In genomic region chr10:116828099-116828498, GRCm38 (mm10) we compare ENCODE assay signal across 11 mouse cellular contexts.
DNase-seq lines count a peak whose midpoint lies in the region; ATAC-seq lines count a peak whose summit lies in the region.
"Had no signal": no experiment of that assay in that cellular context is flagged by ENCODE, and none has a peak within 500 bp of the region (broad histone marks: within the 10 kb centered on the region; RNA-seq: fewer than 3 reads in every experiment).

No protein-coding gene starts in this region.

- H3K27ac ChIP-seq in lung, embryonic 16.5 days (ENCODE audit: low read length) = no peak overlapping the region
- H3K27ac ChIP-seq in hindbrain, embryonic 14.5 days = 0 out of 2 replicates have a peak overlapping the region, but pooled peaks have one; percentile 10
- peak overlapping the region; percentile 74 for H3K27ac ChIP-seq in neural tube, embryonic 13.5 days (replicated peaks)

- DNase-seq in lung, postnatal 14 days = no peak
- DNase-seq in heart, adult 8-10 months (ENCODE audit: low spot score) = peak; percentile 16
- DNase-seq in hindbrain, embryonic 14.5 days (ENCODE audit: low spot score) = no peak
- DNase-seq in layer of hippocampus, adult 9-10 months (ENCODE audit: low spot score) = no peak
- no peak for DNase-seq in layer of hippocampus, adult 9-11 months
- DNase-seq in gastrocnemius, postnatal 10 days = no peak
- DNase-seq: cerebellum, postnatal 14 days; kidney, adult 18-20 months had no signal

- H3K4me2 ChIP-seq in lung, embryonic 16.5 days (ENCODE audit: low read depth, low read length) = no peak overlapping the region
- no peak overlapping the region for H3K4me2 ChIP-seq in hindbrain, embryonic 14.5 days (replicated peaks)
- H3K4me2 ChIP-seq in neural tube, embryonic 13.5 days = no peak overlapping the region

- H3K9me3 ChIP-seq in lung, embryonic 16.5 days (ENCODE audit: control insufficient read depth, low read length) = no peaks in the 10 kb centered on the region
- no peaks in the 10 kb centered on the region for H3K9me3 ChIP-seq in hindbrain, embryonic 14.5 days (ENCODE audit: control insufficient read depth, low read length)
- no peaks in the 10 kb centered on the region for H3K9me3 ChIP-seq in neural tube, embryonic 13.5 days

- no peak overlapping the region for H3K9ac ChIP-seq in lung, embryonic 16.5 days (ENCODE audit: low read length)
- no peak overlapping the region for H3K9ac ChIP-seq in hindbrain, embryonic 14.5 days
- no peak overlapping the region for H3K9ac ChIP-seq in neural tube, embryonic 13.5 days

- no peaks in the 10 kb centered on the region for H3K4me1 ChIP-seq in lung, embryonic 16.5 days (replicated peaks; ENCODE audit: control insufficient read depth, insufficient read depth, low read length)
- no peaks in the 10 kb centered on the region for H3K4me1 ChIP-seq in hindbrain, embryonic 14.5 days (replicated peaks; ENCODE audit: control insufficient read depth, insufficient read depth, low read length)
- H3K4me1 ChIP-seq in neural tube, embryonic 13.5 days (replicated peaks) = peaks cover 11% of the 10 kb centered on the region

- ATAC-seq in lung, embryonic 16.5 days (ENCODE audit: low read depth) = peak; percentile 82
- peak; percentile 34; the same call in 1 of the 2 replicates for ATAC-seq in hindbrain, embryonic 14.5 days (ENCODE audit: low FRiP score)
- ATAC-seq in neural tube, embryonic 13.5 days (ENCODE audit: low read depth) = peak; percentile 87
- ATAC-seq: forebrain, embryonic 16.5 days had no signal

- 37% methylated on average over 4 of the region's 4 CpGs for WGBS in lung, embryonic 16.5 days
- WGBS in hindbrain, embryonic 14.5 days = 44% methylated on average over 4 of the region's 4 CpGs
- 40% methylated on average over 4 of the region's 4 CpGs for WGBS in neural tube, embryonic 13.5 days

- no peaks in the 10 kb centered on the region for H3K36me3 ChIP-seq in lung, embryonic 16.5 days (ENCODE audit: control insufficient read depth, insufficient read depth, low read length)
- no peaks in the 10 kb centered on the region for H3K36me3 ChIP-seq in hindbrain, embryonic 14.5 days (replicated peaks; ENCODE audit: control insufficient read depth, insufficient read depth)
- no peaks in the 10 kb centered on the region for H3K36me3 ChIP-seq in neural tube, embryonic 13.5 days

- H3K27me3 ChIP-seq in lung, embryonic 16.5 days (ENCODE audit: control insufficient read depth, insufficient read depth, low read depth, low read length) = no peaks in the 10 kb centered on the region
- no peaks in the 10 kb centered on the region for H3K27me3 ChIP-seq in hindbrain, embryonic 14.5 days (ENCODE audit: control insufficient read depth, insufficient read depth, low read length)
- no peaks in the 10 kb centered on the region for H3K27me3 ChIP-seq in neural tube, embryonic 13.5 days

- no peak overlapping the region for H3K4me3 ChIP-seq in lung, embryonic 16.5 days (ENCODE audit: low read length)
- no peak overlapping the region for H3K4me3 ChIP-seq in hindbrain, embryonic 14.5 days (replicated peaks; ENCODE audit: low read length)
- H3K4me3 ChIP-seq in neural tube, embryonic 13.5 days = no peak overlapping the region

Comparison
In these comparisons a context has a peak if more than half of its experiments do, and no peak if none do; other contexts are left out.
1. ATAC-seq: peak in every context shown above with its lines; median percentile 87 in neural tube, embryonic 13.5 days; 82 in lung, embryonic 16.5 days; 34 in hindbrain, embryonic 14.5 days.